ENCODE assay signal across 14 mouse cellular contexts in the genomic region with DNA sequence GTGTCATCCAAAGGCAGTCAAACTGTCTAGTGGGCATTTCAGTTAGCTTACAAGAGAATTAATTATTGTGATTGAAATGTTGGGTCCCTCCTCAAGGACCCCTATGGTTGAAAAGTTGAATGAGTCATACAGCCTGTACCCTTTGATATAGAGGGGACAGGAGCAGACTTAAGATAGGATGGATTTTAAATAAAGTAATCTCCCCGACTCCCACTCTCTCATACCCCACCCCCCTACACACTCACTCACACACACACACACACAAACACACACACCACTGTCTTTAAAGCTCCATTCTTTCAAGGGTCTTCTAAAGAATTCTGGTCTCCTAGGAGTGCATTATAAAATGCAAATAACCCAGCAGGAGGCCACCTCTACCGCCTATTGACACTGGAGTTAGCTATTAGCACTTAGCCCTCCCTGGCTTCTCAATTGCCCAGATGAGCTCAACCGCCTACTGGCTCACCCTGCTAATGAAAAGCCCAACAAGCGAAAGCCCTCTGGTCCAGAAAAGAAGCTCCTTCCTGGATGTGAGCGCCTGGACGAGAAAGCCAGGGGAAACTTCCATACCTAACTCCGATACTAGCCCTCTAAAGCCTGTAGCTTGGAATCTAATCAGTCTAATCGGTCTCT.
DNase-seq lines count a peak whose midpoint lies in the region; ATAC-seq and TF ChIP-seq lines count a peak whose summit lies in the region.
"Had no signal": no experiment of that assay in that cellular context is flagged by ENCODE, and none has a peak within 500 bp of the region (broad histone marks: within the 10 kb centered on the region; RNA-seq: fewer than 3 reads in every experiment).

No protein-coding gene starts in this region.

- H3K4me3 ChIP-seq in hindbrain, embryonic 11.5 days (ENCODE audit: low read depth, low read length): no peak overlapping the region
- no peak overlapping the region for H3K4me3 ChIP-seq in hindbrain, postnatal 0 days (ENCODE audit: low read length)
- H3K4me3 ChIP-seq in embryonic facial prominence, embryonic 10.5 days: peak overlapping the region; percentile 25; the same call in 1 of the 2 replicates
- no peak overlapping the region for H3K4me3 ChIP-seq in midbrain, embryonic 14.5 days (replicated peaks; ENCODE audit: low read depth, low read length)
- H3K4me3 ChIP-seq: embryonic facial prominence, embryonic 13.5 days; stomach, embryonic 15.5 days had no signal

- H3K4me2 ChIP-seq in hindbrain, embryonic 11.5 days (replicated peaks; ENCODE audit: low read depth, low read length): no peak overlapping the region; the same call in 1 of the 2 replicates
- no peak overlapping the region for H3K4me2 ChIP-seq in hindbrain, postnatal 0 days (ENCODE audit: low read depth, low read length)
- no peak overlapping the region for H3K4me2 ChIP-seq in midbrain, embryonic 14.5 days (ENCODE audit: low read length)
- H3K4me2 ChIP-seq: embryonic facial prominence, embryonic 13.5 days; stomach, embryonic 15.5 days had no signal

- DNase-seq in hindbrain, embryonic 11.5 days (ENCODE audit: low spot score): peak; percentile 56
- DNase-seq in hindbrain, postnatal 0 days (ENCODE audit: low spot score): no peak
- DNase-seq in R1 (ENCODE audit: low read depth, low spot score): peak; percentile 80
- DNase-seq in embryonic facial prominence, embryonic 10.5 days (ENCODE audit: low spot score): peak; percentile 36
- DNase-seq in midbrain, embryonic 14.5 days: peak; percentile 57
- no peak for DNase-seq in c-Kit-positive CD71-positive TER-119-positive erythroid progenitor cells, embryonic 14.5 days (ENCODE audit: low spot score)
- DNase-seq in gastrocnemius, adult 18-20 months (ENCODE audit: low spot score): no peak
- DNase-seq in yolk sac, embryonic 10.5 days (ENCODE audit: low spot score): no peak
- DNase-seq: adrenal gland, postnatal 25 days; right cerebral cortex, postnatal 25 days had no signal

- TF ChIP-seq CTCF in hindbrain, postnatal 0 days (IDR thresholded peaks at IDR 0.05; ENCODE audit: low read depth): no peak

- peaks cover 23% of the 10 kb centered on the region for H3K4me1 ChIP-seq in hindbrain, embryonic 11.5 days (replicated peaks; ENCODE audit: control insufficient read depth, insufficient read depth, low read length)
- no peaks in the 10 kb centered on the region for H3K4me1 ChIP-seq in hindbrain, postnatal 0 days (ENCODE audit: insufficient read depth, low read length)
- peaks cover 52% of the 10 kb centered on the region for H3K4me1 ChIP-seq in embryonic facial prominence, embryonic 10.5 days
- H3K4me1 ChIP-seq in midbrain, embryonic 14.5 days (ENCODE audit: control insufficient read depth, insufficient read depth, low read length): peaks cover 26% of the 10 kb centered on the region

- H3K36me3 ChIP-seq in hindbrain, embryonic 11.5 days (ENCODE audit: control insufficient read depth, insufficient read depth, low read length): no peaks in the 10 kb centered on the region
- no peaks in the 10 kb centered on the region for H3K36me3 ChIP-seq in hindbrain, postnatal 0 days (ENCODE audit: insufficient read depth, low read length)
- H3K36me3 ChIP-seq in embryonic facial prominence, embryonic 10.5 days (replicated peaks): no peaks in the 10 kb centered on the region
- H3K36me3 ChIP-seq in midbrain, embryonic 14.5 days (ENCODE audit: control insufficient read depth, insufficient read depth, low read length): no peaks in the 10 kb centered on the region
- H3K36me3 ChIP-seq: embryonic facial prominence, embryonic 13.5 days; stomach, embryonic 15.5 days had no signal

- no peaks in the 10 kb centered on the region for H3K9me3 ChIP-seq in hindbrain, embryonic 11.5 days (ENCODE audit: control insufficient read depth, low read length)
- H3K9me3 ChIP-seq in hindbrain, postnatal 0 days (ENCODE audit: low read length): no peaks in the 10 kb centered on the region
- H3K9me3 ChIP-seq in embryonic facial prominence, embryonic 10.5 days: no peaks in the 10 kb centered on the region
- no peaks in the 10 kb centered on the region for H3K9me3 ChIP-seq in midbrain, embryonic 14.5 days (ENCODE audit: control insufficient read depth, low read length)
- H3K9me3 ChIP-seq: embryonic facial prominence, embryonic 13.5 days; stomach, embryonic 15.5 days had no signal

- no peaks in the 10 kb centered on the region for H3K27me3 ChIP-seq in hindbrain, embryonic 11.5 days (ENCODE audit: control insufficient read depth, insufficient read depth, low read length)
- no peaks in the 10 kb centered on the region for H3K27me3 ChIP-seq in hindbrain, postnatal 0 days (ENCODE audit: insufficient read depth, low read length)
- H3K27me3 ChIP-seq in embryonic facial prominence, embryonic 10.5 days (replicated peaks; ENCODE audit: low read depth, poor library complexity, severe bottlenecking): peaks cover 42% of the 10 kb centered on the region
- no peaks in the 10 kb centered on the region for H3K27me3 ChIP-seq in midbrain, embryonic 14.5 days (ENCODE audit: control insufficient read depth, insufficient read depth, low read length)
- H3K27me3 ChIP-seq: stomach, embryonic 15.5 days had no signal

- WGBS in hindbrain, embryonic 11.5 days: 6% methylated on average over 8 of the region's 8 CpGs
- WGBS in hindbrain, postnatal 0 days: 17% methylated on average over 8 of the region's 8 CpGs
- 7% methylated on average over 8 of the region's 8 CpGs for WGBS in embryonic facial prominence, embryonic 10.5 days
- 4% methylated on average over 8 of the region's 8 CpGs for WGBS in midbrain, embryonic 14.5 days

- no peak overlapping the region for H3K27ac ChIP-seq in hindbrain, embryonic 11.5 days (ENCODE audit: low read depth, low read length)
- H3K27ac ChIP-seq in hindbrain, postnatal 0 days: no peak overlapping the region
- peak overlapping the region; percentile 61 for H3K27ac ChIP-seq in embryonic facial prominence, embryonic 10.5 days (replicated peaks)
- no peak overlapping the region for H3K27ac ChIP-seq in midbrain, embryonic 14.5 days (replicated peaks; ENCODE audit: low read depth, low read length)
- H3K27ac ChIP-seq: embryonic facial prominence, embryonic 13.5 days; macrophage; stomach, embryonic 15.5 days had no signal

- ATAC-seq in hindbrain, embryonic 11.5 days (ENCODE audit: low FRiP score): peak; percentile 70
- no peak for ATAC-seq in hindbrain, postnatal 0 days
- peak; percentile 58; the same call in 1 of the 2 replicates for ATAC-seq in midbrain, embryonic 14.5 days (ENCODE audit: low FRiP score, low TSS enrichment)
- ATAC-seq: CD4-positive, CD25-positive, alpha-beta regulatory T cell, adult 4 months had no signal

- no peak overlapping the region for H3K9ac ChIP-seq in hindbrain, embryonic 11.5 days (ENCODE audit: low read depth, low read length)
- H3K9ac ChIP-seq in hindbrain, postnatal 0 days (replicated peaks; ENCODE audit: low read length): no peak overlapping the region
- H3K9ac ChIP-seq in midbrain, embryonic 14.5 days (replicated peaks; ENCODE audit: low read length): no peak overlapping the region
- H3K9ac ChIP-seq: embryonic facial prominence, embryonic 13.5 days; stomach, embryonic 15.5 days had no signal

Comparison
In these comparisons a context has a peak if more than half of its experiments do, and no peak if none do; other contexts are left out.
1. DNase-seq: peak in hindbrain, embryonic 11.5 days (single experiment), R1 (single experiment), embryonic facial prominence, embryonic 10.5 days (single experiment) and midbrain, embryonic 14.5 days (single experiment); none in hindbrain, postnatal 0 days (single experiment), c-Kit-positive CD71-positive TER-119-positive erythroid progenitor cells, embryonic 14.5 days (single experiment), gastrocnemius, adult 18-20 months (single experiment) and yolk sac, embryonic 10.5 days (single experiment).